Mouse (Mus musculus): Measurements from ENCODE around the gene Ccl20.

Gene Ccl20

DNA sequence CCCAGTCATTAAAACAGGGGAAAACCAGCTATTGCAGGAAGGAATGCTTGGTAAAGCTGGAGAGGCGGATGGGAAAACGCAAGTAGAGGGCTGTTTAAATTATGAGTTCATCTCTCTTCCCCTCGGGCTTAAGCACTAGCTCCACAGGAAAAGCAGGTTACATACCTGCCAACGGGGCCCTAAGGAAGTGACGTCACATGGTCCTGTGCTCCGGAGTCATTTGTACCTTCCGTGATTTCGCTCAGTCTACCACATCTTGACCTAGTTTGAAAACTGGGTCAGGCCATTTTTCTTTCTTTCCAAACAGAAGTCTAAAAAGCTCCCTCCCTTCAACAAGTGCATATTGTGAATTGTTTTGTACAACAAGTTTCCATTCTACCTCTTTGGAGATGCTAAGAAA lies 21.3 kb downstream of the Ccl20 start:
- DNase-seq (ENCODE audit: inconsistent age in 2 of 2, low spot score in 1 of 2), result no peak

- no peak for DNase-seq (ENCODE audit: inconsistent age in 2 of 2, low spot score in 1 of 2)
Observed at GRCm38 (mm10) chr1:83138721-83139120, 22.2 kb downstream of the Ccl20 start.

DNA sequence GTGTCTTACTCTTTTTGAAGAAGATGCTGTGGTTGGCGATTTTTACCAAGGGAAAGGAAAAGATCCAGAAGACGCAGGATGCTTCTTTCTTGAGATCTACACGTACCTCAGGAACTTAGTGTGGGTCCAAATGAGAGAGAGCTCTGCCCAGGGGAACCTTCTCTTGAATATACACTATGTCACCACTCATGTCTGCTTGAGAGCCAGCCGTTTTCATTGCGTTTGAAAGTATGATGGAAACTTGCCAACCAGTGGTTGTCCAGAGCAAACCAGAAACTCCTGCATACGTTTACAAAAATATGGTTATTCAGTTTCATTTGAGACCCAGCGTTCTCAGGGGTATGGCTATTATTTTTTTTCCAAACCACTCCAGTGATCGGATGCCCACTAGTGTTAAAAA lies 24.9 kb downstream of the Ccl20 start:
- DNase-seq (ENCODE audit: inconsistent age in 2 of 2, low spot score in 1 of 2), result no peak

GRCm38 (mm10) chr1:83142055-83142454 lies 25.5 kb downstream of the Ccl20 start:
- no peak for DNase-seq (ENCODE audit: inconsistent age in 2 of 2, low spot score in 1 of 2)

DNA sequence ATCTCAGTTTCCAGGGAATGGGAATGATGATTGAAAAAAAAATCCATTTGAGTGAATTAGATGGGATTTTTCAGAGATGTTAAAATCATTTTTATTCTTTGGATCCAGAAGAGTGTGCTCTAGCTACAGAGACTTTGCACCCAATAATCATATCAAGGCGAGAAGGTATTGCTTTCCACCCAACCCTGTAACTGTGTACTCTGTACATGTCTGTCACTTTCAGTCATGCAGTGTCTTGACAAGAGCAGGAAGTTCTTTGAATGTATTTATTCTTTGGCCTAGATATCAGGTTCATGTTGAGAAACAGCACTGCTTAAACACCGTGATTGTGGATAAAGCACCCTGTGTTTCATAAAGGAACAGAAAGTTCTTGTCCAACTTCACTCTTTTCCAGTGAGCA lies 30.0 kb downstream of the Ccl20 start:
- no peak for DNase-seq (ENCODE audit: inconsistent age in 2 of 2, low spot score in 1 of 2)

GRCm38 (mm10) chr1:83150227-83150626 lies 33.7 kb downstream of the Ccl20 start:
- peak in 1 of 2 experiments; percentile 48 for DNase-seq (ENCODE audit: inconsistent age in 2 of 2, low spot score in 1 of 2)

DNA sequence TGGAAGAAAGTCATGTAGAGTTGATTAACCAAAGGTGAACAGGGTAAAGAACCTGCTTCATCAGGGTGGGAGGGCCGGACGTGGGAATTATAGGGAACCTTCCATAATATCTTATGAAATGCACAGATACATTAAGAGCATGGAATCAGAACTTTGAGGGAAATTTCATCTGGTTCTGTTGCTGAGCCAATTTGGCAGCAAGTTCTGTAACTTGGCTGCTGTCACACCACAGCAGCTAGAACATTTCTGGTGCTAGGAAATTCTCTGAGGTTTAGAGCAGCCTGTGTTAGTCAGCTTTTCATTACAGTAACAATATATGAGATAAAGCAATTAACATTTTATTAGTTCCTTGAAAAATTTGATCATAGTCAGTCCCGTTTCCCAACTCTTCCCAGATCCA lies 36.4 kb downstream of the Ccl20 start:
- no peak for DNase-seq (ENCODE audit: inconsistent age in 2 of 2, low spot score in 1 of 2)

DNA sequence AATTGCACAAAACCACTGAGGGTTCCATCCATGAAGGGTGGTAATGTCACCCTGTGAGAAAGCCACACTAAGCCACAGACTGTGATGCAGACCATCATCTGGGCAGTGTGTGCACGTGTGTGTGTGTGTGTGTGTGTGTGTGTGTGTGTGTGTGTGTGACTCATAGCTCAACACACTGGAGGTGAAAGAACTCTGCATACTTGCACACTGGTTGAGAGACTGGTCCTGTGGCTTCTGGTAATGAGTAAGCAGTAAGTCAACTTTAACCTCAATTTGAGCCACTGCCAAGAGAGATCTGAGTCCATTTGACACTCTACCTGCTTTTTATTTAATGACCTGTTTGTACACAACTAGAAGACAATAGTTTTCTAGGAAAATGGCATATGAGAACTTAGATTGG lies 40.3 kb downstream of the Ccl20 start:
- no peak for DNase-seq (ENCODE audit: inconsistent age in 2 of 2, low spot score in 1 of 2)

DNA sequence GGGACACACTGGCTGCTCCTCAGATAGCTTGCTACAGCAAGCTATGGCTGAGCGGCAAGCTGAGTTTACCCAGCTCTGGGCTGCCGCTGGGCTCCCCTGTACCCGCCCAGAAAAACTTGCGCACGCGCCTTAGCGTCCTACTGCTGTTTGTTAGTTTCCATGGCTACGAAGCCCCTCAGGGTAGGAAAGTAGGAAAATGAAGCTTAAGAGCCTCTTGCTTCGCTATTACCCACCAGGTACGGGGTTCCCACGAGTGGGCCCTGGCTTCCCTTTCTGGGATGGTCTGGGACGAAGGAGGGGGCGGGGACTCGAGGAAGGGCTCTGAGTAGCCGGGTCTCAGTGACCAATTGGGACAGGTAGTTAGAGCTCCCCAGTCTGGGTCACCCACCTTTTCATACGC lies 43.0 kb downstream of the Ccl20 start, which contains the start of gene Daw1:
Gene Daw1, plus strand, starts transcription at position 150 of the 400 bp plus-strand sequence.
- DNase-seq (ENCODE audit: inconsistent age in 2 of 2, low spot score in 1 of 2), result peak; percentile 58 to 83

DNA sequence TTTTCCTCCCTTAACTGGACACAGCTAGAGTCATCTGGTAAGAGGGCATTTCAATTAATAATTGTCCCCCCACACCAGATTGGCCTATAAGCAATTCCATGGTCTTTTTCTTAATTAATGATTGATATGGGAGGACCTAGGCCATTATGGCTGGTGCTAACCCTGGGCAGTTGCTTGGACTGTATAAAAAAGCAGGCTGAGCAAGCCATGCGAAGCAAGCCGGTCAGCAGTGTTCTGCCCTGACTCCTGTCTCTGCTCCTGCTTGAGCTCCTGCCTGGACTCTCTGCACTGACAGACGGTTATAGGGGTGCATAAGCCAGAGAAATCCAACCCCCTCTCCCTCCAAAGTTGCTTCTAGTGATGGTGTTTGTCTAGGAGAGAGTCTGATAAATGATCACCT lies 45.1 kb downstream of the Ccl20 start:
- DNase-seq (ENCODE audit: inconsistent age in 2 of 2, low spot score in 1 of 2), result no peak

GRCm38 (mm10) chr1:83164027-83164426 lies 47.5 kb downstream of the Ccl20 start:
- DNase-seq (ENCODE audit: inconsistent age in 2 of 2, low spot score in 1 of 2), result no peak

Measured in adrenal gland, adult (tissue).